Mouse (Mus musculus): ENCODE results near the gene Tmem94.

The Tmem94 gene

GRCm38 (mm10) chr11:115832523-115832922, 67.3 kb downstream of the Tmem94 start:
- DNase-seq: no peak

DNA sequence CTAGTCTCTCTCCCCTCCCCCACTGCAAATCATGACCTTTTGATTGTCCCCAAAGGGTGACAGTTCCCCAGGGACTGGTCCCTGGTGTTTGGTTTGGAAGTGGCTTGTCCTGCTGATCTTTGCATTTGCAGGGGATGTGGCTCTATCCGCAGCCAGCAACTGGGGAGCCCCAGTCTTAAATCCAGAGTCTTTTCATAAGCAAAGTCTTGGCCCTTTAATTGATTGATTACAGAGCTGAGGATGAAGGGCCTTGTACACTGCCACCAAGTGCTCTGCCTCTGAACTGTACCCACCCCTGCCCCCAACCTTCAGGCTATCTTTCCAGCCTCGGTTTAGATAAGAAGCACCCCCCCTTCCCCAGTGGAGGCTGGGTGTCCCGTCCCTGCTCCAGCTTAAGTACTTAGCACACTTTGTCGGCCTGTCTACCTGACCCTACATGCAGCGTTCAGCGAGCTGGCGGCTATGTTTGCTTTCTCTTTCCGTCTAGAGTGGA, 67.8 kb downstream of the Tmem94 start:
- DNase-seq: no peak

DNA sequence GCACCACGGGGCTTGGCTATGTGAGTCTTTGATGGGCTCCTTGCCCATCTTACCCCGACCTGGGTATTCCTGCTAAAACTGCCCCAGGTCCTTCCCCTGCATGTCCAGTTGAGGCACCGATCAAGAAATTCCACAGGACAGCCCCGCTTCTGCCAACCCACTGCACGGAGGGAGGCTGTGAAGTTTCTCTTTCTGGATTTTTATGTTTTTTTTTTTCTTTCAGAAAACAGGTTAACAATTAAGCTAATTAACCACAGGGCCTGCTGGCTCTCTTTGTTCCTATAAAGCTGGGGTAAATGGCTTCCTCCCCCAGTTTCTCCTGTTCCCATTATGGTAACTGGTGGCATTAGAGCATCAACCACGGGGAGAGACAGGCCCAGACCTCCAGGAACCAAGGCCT, 68.8 kb downstream of the Tmem94 start:
- no peak for DNase-seq

GRCm38 (mm10) chr11:115836656-115837395, 71.6 kb downstream of the Tmem94 start:
- DNase-seq: no peak

DNA sequence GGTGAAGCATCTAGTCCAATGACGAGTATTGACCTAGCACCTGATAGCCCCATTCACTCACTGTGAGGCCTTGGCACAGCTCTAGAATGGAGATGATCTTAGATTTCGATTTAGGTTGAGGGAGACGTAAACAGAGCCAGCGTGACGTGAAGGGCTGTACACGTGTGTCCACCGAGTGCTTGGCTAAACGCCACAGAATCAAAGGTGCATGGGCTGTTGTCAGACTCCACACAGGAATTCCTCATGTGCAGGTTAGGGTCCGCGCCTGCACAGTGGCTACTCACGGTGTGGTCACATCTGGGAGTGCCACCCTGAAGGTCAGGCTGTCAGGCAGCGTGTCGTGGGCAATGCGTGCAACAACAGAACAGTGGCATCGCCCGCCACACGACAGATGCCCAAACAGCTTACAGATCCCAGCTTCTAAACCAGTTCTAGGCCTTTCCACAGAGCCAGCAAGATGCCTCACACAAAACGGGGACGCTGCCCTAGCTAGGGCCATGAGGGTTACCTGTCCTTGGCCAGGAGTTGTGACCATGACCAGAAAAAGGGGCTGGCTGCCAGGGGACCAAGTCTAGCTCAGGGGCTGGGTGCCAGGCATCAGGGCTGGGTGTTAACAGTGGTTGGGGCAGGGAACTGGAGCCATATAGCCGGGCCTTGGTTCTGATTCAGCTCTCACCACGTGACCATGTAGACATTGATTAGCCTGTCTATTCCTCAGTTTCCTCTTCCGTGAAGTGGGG, 72.5 kb downstream of the Tmem94 start:
- no peak for DNase-seq

DNA sequence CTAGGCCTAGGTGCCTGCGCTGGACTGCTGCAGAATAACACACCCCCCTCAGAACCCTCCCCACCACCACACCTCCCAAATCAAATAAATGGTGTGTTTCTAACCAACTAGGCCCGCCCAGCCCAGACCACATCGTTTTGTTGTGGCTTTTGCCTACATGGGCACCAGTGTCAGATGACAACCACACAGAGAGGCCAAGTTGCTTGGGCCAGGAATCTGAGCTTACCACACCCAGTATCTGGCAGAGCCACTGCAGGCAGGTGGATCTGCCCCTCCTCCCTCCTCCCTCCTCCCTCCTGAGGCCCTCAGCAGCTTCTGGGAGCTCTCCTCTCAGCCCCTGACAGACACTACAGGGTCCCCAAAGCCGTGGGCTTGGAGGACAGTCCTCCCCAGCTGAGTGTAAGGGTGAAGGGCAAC, 73.7 kb downstream of the Tmem94 start:
- DNase-seq: no peak

DNA sequence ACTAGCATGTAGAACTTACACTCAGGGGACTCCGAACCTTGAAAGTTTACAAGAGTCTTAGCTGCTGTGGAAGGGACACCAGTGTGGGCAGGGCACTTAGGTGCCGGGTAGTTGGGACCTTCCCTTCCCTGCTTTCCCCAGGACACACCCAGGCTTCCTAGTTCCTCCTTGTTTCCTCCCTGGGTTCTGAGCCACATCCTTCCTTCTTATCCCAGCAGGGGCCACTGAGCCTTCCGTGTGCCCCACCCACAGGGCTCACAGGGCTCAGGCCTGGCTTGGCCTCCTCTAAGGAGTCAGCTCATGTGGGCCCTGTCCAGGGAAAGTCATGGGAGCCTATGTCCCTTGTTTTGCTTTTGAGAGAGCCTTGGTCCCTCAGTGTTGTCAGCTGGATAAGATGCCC, 74.5 kb downstream of the Tmem94 start:
- no peak for DNase-seq

DNA sequence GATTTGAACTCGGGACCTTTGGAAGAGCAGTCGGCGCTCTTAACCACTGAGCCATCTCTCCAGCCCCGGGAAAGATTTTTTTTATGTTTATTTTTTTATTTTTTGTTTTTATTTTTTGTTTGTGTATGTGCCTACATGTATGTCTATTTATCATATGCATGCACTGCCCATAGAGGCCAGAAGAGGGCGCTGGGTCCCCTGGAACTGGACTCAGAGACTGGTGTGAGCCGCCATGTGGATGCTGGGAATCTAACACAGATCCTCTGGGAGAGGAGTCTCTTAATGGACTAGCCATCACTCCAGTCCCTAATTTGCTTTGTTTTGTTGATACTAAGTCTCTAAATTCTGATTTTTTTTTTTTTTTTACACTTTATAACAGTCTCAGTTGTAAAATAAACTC, 75.8 kb downstream of the Tmem94 start:
- no peak for DNase-seq

DNA sequence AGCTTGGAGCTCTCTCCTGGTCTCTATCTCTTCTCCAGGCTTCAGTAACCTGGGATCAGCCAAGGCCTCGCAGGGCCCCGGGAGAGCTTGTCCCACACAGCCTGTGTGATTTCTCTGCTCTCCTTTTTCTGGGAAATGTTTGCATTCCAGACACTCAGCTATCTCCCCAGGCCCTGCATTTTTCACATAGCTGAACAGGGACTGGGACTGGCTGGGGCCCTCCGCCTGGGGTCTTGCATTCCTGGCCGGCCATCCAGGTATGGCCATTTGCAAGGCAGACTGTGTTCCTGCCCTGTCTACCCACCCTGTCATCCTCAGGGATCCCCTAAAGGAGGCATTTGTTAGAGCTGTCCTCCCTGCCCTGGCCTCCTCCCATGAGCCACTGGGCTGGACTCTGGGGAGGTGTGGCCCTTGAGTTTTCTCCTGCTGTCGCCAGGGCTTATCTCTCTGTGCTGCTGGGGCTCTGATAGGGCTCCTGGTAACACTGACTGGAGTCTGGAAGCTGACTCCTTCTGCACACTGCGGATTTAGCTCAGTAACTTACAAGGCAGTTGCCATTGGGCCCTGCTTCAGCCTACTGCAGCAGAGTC, 76.8 kb downstream of the Tmem94 start:
- no peak for DNase-seq

- no peak for DNase-seq
Measured at GRCm38 (mm10) chr11:115843141-115843890, 78.1 kb downstream of the Tmem94 start.

GRCm38 (mm10) chr11:115843891-115844239, 78.6 kb downstream of the Tmem94 start:
- no peak for DNase-seq

- DNase-seq: no peak
Measured at GRCm38 (mm10) chr11:115844240-115844639, 79.0 kb downstream of the Tmem94 start.

- DNase-seq: no peak
Measured at GRCm38 (mm10) chr11:115845819-115846218, 80.6 kb downstream of the Tmem94 start.
